Mouse (Mus musculus) MEL (cell line): ENCODE results near the gene Prkaa1. TPM values are rescaled to one million over a fixed set of nuclear protein-coding genes. Genes with fewer than 3 reads are reported as not detected.
A peak's percentile ranks its signal among the peaks of the same experiment; 100 is the strongest.

ENCODE experiments used
- DNase-seq: peaks from one replicate; pipeline ENCODE4 v3.0.0; 2011; ENCODE audit warnings: low read depth, low spot score
- H3K27ac ChIP-seq: 2 replicates; pipeline ENCODE4 v1.5.1; 2012; ENCODE audit warnings: low read depth, mild to moderate bottlenecking, control low read depth, low read length, moderate library complexity; ENCODE audit not compliant: control insufficient read depth
- H3K27me3 ChIP-seq, 2 experiments: fragments of 150-350 bp in 1 of 2; sonication (generic) in 1 of 2; 2 replicates each; pipeline ENCODE4 v1.6.1; 2012; ENCODE audit warnings: low read length in 2 of 2, mild to moderate bottlenecking in 2 of 2, improper control_type of control experiment in 1 of 2, moderate library complexity in 1 of 2; ENCODE audit not compliant: insufficient read depth in 2 of 2, control insufficient read depth in 1 of 2
- H3K36me3 ChIP-seq, 2 experiments: 2 replicates each; pipeline ENCODE4 v1.6.1; 2012 to 2014; ENCODE audit warnings: low read length in 2 of 2, improper control_type of control experiment in 1 of 2, inconsistent platforms in 1 of 2, mild to moderate bottlenecking in 1 of 2; ENCODE audit not compliant: insufficient read depth in 2 of 2, control insufficient read depth in 1 of 2
- H3K4me1 ChIP-seq, 2 experiments: fragments of 150-350 bp in 1 of 2; sonication (generic) in 1 of 2; 2 replicates each; pipeline ENCODE4 v1.6.1; 2012; ENCODE audit warnings: low read length in 2 of 2, improper control_type of control experiment in 1 of 2, mild to moderate bottlenecking in 1 of 2; ENCODE audit not compliant: insufficient read depth in 2 of 2, control insufficient read depth in 1 of 2
- H3K4me3 ChIP-seq, 2 experiments: fragments of 150-350 bp in 1 of 2; sonication (generic) in 1 of 2; 2 replicates each; pipeline ENCODE4 v1.5.1; 2012; ENCODE audit warnings: low read depth in 2 of 2, low read length in 2 of 2, mild to moderate bottlenecking in 2 of 2, moderate library complexity in 2 of 2, control low read depth in 1 of 2, improper control_type of control experiment in 1 of 2; ENCODE audit not compliant: control insufficient read depth in 1 of 2, insufficient read depth in 1 of 2
- H3K79me2 ChIP-seq: 2 replicates; pipeline ENCODE4 v1.6.1; 2012; ENCODE audit warnings: mild to moderate bottlenecking, low read length, moderate library complexity; ENCODE audit not compliant: control insufficient read depth, poor library complexity, insufficient read depth
- H3K9ac ChIP-seq: 2 replicates; pipeline ENCODE4 v1.6.1; 2012; ENCODE audit warnings: low read depth, mild to moderate bottlenecking, control low read depth, low read length, moderate library complexity; ENCODE audit not compliant: control insufficient read depth, poor library complexity, severe bottlenecking
- H3K9me3 ChIP-seq: fragments of 150-350 bp; sonication (generic); replicated peaks from 2 replicates; pipeline ENCODE4 v1.6.1; 2012; ENCODE audit warnings: mild to moderate bottlenecking, low read length, improper control_type of control experiment, moderate library complexity; ENCODE audit not compliant: insufficient read depth
- BHLHE40 ChIP-seq: IDR thresholded peaks from 2 replicates; pipeline ENCODE4 v1.6.1; 2012; ENCODE audit warnings: low read depth, mild to moderate bottlenecking, inconsistent platforms, low read length, improper control_type of control experiment, borderline replicate concordance
- CHD1 ChIP-seq: IDR thresholded peaks from 2 replicates; pipeline ENCODE4 v1.6.1; 2012; ENCODE audit warnings: low read depth, mild to moderate bottlenecking, inconsistent platforms, low read length, improper control_type of control experiment
- CHD2 ChIP-seq: IDR thresholded peaks from 2 replicates; pipeline ENCODE4 v1.6.1; 2011; ENCODE audit warnings: low read length, improper control_type of control experiment
- CTCF ChIP-seq, 3 experiments: IDR thresholded peaks in 2 of 3; conservative IDR thresholded peaks in 1 of 3; 2 replicates each; pipeline ENCODE4 v1.5.1; 2011 to 2012; ENCODE audit warnings: low read length in 3 of 3, low read depth in 2 of 3, mild to moderate bottlenecking in 2 of 3, improper control_type of control experiment in 1 of 3, inconsistent platforms in 1 of 3, mixed read lengths in 1 of 3, moderate library complexity in 1 of 3; ENCODE audit not compliant: control insufficient read depth in 1 of 3, insufficient read depth in 1 of 3, poor library complexity in 1 of 3, severe bottlenecking in 1 of 3
- E2F4 ChIP-seq: IDR thresholded peaks from 2 replicates; pipeline ENCODE4 v1.6.1; 2011; ENCODE audit warnings: low read depth, low read length, improper control_type of control experiment, borderline replicate concordance
- ELF1 ChIP-seq: IDR thresholded peaks from 2 replicates; pipeline ENCODE4 v1.6.1; 2014; ENCODE audit warnings: low read depth, mild to moderate bottlenecking, inconsistent platforms, low read length, improper control_type of control experiment, moderate library complexity
- EP300 ChIP-seq, 2 experiments: IDR thresholded peaks; 2 replicates each; pipeline ENCODE4 v1.6.1; 2011; ENCODE audit warnings: improper control_type of control experiment in 2 of 2, low read length in 2 of 2, low read depth in 1 of 2, mild to moderate bottlenecking in 1 of 2
- ETS1 ChIP-seq: IDR thresholded peaks from 2 replicates; pipeline ENCODE4 v1.6.1; 2012; ENCODE audit warnings: low read depth, mild to moderate bottlenecking, inconsistent platforms, low read length, improper control_type of control experiment, moderate library complexity
- GABPA ChIP-seq: IDR thresholded peaks from 2 replicates; pipeline ENCODE4 v1.6.1; 2012; ENCODE audit warnings: low read depth, mild to moderate bottlenecking, inconsistent platforms, low read length, improper control_type of control experiment, moderate library complexity
- HCFC1 ChIP-seq: IDR thresholded peaks from 2 replicates; pipeline ENCODE4 v1.6.1; 2012; ENCODE audit warnings: low read depth, mild to moderate bottlenecking, inconsistent platforms, low read length, improper control_type of control experiment, moderate library complexity
- JUND ChIP-seq: IDR thresholded peaks from 2 replicates; pipeline ENCODE4 v1.6.1; 2011; ENCODE audit warnings: low read depth, mild to moderate bottlenecking, improper control_type of control experiment, low read length
- KAT2A ChIP-seq: conservative IDR thresholded peaks from 2 replicates; pipeline ENCODE4 v1.6.1; 2012; ENCODE audit warnings: low read depth, low read length, improper control_type of control experiment, inconsistent platforms
- MAX ChIP-seq: IDR thresholded peaks from 2 replicates; pipeline ENCODE4 v1.6.1; 2011; ENCODE audit warnings: low read length, improper control_type of control experiment
- MAZ ChIP-seq: IDR thresholded peaks from 2 replicates; pipeline ENCODE4 v1.6.1; 2012; ENCODE audit warnings: low read depth, mild to moderate bottlenecking, inconsistent platforms, low read length, improper control_type of control experiment
- MEF2A ChIP-seq: IDR thresholded peaks from 2 replicates; pipeline ENCODE4 v1.6.1; 2014; ENCODE audit warnings: low read depth, mild to moderate bottlenecking, inconsistent platforms, low read length, improper control_type of control experiment; ENCODE audit not compliant: poor library complexity, insufficient replicate concordance, severe bottlenecking; ENCODE audit errors: extremely low read depth
- MXI1 ChIP-seq: IDR thresholded peaks from 2 replicates; pipeline ENCODE4 v1.6.1; 2011; ENCODE audit warnings: mild to moderate bottlenecking, low read depth, low read length, improper control_type of control experiment
- MYB ChIP-seq: IDR thresholded peaks from 2 replicates; pipeline ENCODE4 v1.6.1; 2011; ENCODE audit warnings: mild to moderate bottlenecking, low read depth, low read length, improper control_type of control experiment
- MYC ChIP-seq: IDR thresholded peaks from 2 replicates; pipeline ENCODE4 v1.6.1; 2011; ENCODE audit warnings: low read depth, mild to moderate bottlenecking, low read length, improper control_type of control experiment, moderate library complexity
- NELFE ChIP-seq: IDR thresholded peaks from 2 replicates; pipeline ENCODE4 v1.6.1; 2011; ENCODE audit warnings: low read depth, low read length, improper control_type of control experiment
- NRF1 ChIP-seq: IDR thresholded peaks from 2 replicates; pipeline ENCODE4 v1.6.1; 2014; ENCODE audit warnings: low read depth, mild to moderate bottlenecking, inconsistent platforms, low read length, improper control_type of control experiment, moderate library complexity; ENCODE audit not compliant: poor library complexity, insufficient read depth, severe bottlenecking
- POLR2A ChIP-seq, 2 experiments: IDR thresholded peaks; 2 replicates each; pipeline ENCODE4 v1.6.1; 2011 to 2012; ENCODE audit warnings: low read length in 2 of 2, mild to moderate bottlenecking in 2 of 2, control low read depth in 1 of 2, improper control_type of control experiment in 1 of 2, low read depth in 1 of 2, moderate library complexity in 1 of 2; ENCODE audit not compliant: control insufficient read depth in 1 of 2, insufficient read depth in 1 of 2, poor library complexity in 1 of 2
- POLR2AphosphoS2 ChIP-seq: IDR thresholded peaks from 2 replicates; pipeline ENCODE4 v1.6.1; 2011; ENCODE audit warnings: low read length, improper control_type of control experiment
- POLR2AphosphoS5 ChIP-seq: IDR thresholded peaks from 2 replicates; pipeline ENCODE4 v1.6.1; 2012; ENCODE audit warnings: low read depth, borderline replicate concordance, mild to moderate bottlenecking, inconsistent platforms, low read length, moderate library complexity, mixed read lengths
- RAD21 ChIP-seq: IDR thresholded peaks from 2 replicates; pipeline ENCODE4 v1.6.1; 2011; ENCODE audit warnings: mild to moderate bottlenecking, low read depth, low read length, improper control_type of control experiment
- RCOR1 ChIP-seq: IDR thresholded peaks from 2 replicates; pipeline ENCODE4 v1.6.1; 2012; ENCODE audit warnings: low read depth, mild to moderate bottlenecking, inconsistent platforms, low read length, improper control_type of control experiment
- SIN3A ChIP-seq: IDR thresholded peaks from 2 replicates; pipeline ENCODE4 v1.6.1; 2012; ENCODE audit warnings: low read length, improper control_type of control experiment, inconsistent platforms
- SMC3 ChIP-seq: IDR thresholded peaks from 2 replicates; pipeline ENCODE4 v1.6.1; 2011; ENCODE audit warnings: low read depth, low read length, improper control_type of control experiment
- TAL1 ChIP-seq: IDR thresholded peaks from 2 replicates; pipeline ENCODE4 v1.6.1; 2012; ENCODE audit warnings: mild to moderate bottlenecking, inconsistent platforms, low read length, moderate library complexity, mixed read lengths
- TBP ChIP-seq: IDR thresholded peaks from 2 replicates; pipeline ENCODE4 v1.8.0; 2011; ENCODE audit warnings: low read depth, low read length, improper control_type of control experiment
- UBTF ChIP-seq: IDR thresholded peaks from 2 replicates; pipeline ENCODE4 v1.6.1; 2012; ENCODE audit warnings: low read depth, mild to moderate bottlenecking, inconsistent platforms, low read length, improper control_type of control experiment, moderate library complexity, borderline replicate concordance; ENCODE audit not compliant: insufficient read depth
- USF1 ChIP-seq: IDR thresholded peaks from 2 replicates; pipeline ENCODE4 v1.6.1; 2014; ENCODE audit warnings: low read depth, mild to moderate bottlenecking, inconsistent platforms, low read length, improper control_type of control experiment, moderate library complexity
- USF2 ChIP-seq, 2 experiments: IDR thresholded peaks; 2 replicates each; pipeline ENCODE4 v1.6.1; 2011 to 2012; ENCODE audit warnings: improper control_type of control experiment in 2 of 2, low read length in 2 of 2, borderline replicate concordance in 1 of 2, inconsistent platforms in 1 of 2, low read depth in 1 of 2, mild to moderate bottlenecking in 1 of 2; ENCODE audit not compliant: insufficient read depth in 1 of 2
- ZC3H11A ChIP-seq: IDR thresholded peaks from 2 replicates; pipeline ENCODE4 v1.6.1; 2012; ENCODE audit warnings: low read depth, mild to moderate bottlenecking, inconsistent platforms, low read length, improper control_type of control experiment
- ZKSCAN1 ChIP-seq: IDR thresholded peaks from 2 replicates; pipeline ENCODE4 v1.6.1; 2012; ENCODE audit warnings: low read depth, mild to moderate bottlenecking, inconsistent platforms, low read length, improper control_type of control experiment, moderate library complexity
- ZNF384 ChIP-seq: IDR thresholded peaks from 2 replicates; pipeline ENCODE4 v1.6.1; 2012; ENCODE audit warnings: low read depth, mild to moderate bottlenecking, inconsistent platforms, low read length, improper control_type of control experiment
- polyA plus RNA-seq, 2 experiments: library from polyadenylated mRNA; stranded (reverse) in 1 of 2; unstranded in 1 of 2; fragments of >175 nt in 1 of 2; fragments of >200 nt in 1 of 2; gene quantifications; 2 replicates each; pipeline versions ENCODE4 v1.2.1 to v1.2.4; 2012; ENCODE audit warnings: low replicate concordance in 2 of 2, low read depth in 1 of 2; ENCODE audit not compliant: insufficient read length in 2 of 2, insufficient read depth in 1 of 2, missing spikeins in 1 of 2
- total RNA-seq: library from RNA; depleted of rRNA; stranded (reverse); fragments of 300-350 nt; gene quantifications from 2 replicates; pipeline ENCODE4 v1.2.3, GENCODE M21; 2012

Prkaa1 gene
- total and polyA plus RNA-seq, 3 experiments: 18.3 to 23.0 TPM; not detected in 1

DNA sequence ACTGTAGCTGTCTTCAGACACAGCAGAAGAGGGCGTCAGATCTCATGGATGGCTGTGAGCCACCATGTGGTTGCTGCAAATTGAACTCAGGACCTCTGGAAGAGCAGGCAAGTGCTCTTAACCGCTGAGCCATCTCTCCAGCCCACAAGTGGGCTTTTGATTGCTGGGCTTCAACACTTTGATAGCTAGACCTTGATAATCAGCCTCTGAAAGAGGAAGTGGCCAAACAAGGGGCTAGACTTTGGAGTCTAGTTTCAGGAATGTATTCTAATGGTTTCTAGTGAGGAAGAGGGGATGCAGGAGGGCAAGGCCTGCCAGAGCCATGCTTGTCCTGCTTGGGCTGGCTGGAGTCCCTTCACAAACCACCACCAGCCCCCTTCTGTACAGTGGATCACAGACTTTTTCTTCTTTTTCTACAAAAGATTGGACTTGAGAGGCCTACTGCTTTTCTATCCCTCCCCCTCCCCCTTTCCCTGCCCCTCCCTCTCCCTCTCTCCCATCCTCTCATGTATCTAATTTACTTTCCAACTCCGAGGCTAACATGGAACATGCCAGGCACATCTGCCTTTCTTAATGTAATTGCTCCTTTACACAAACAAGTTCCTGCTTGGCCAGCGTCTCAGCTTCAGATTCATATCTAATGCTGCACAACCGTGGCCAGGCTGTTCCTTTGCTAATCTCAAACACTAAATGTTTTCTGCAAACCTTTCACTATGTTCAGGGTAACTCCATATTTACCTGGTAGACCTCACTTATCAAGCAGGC is 15.3 kb upstream of the Prkaa1 start:
- Histone ChIP-seq H3K27ac (peak overlapping the region; percentile 81), H3K79me2 (no peaks in the 10 kb centered on the region), H3K4me1 (peaks cover 16 to 32% of the 10 kb centered on the region in 2 experiments), H3K36me3 (peaks cover 0 to 50% of the 10 kb centered on the region in 2 experiments), H3K9ac (peak overlapping the region; percentile 36; the same call in 1 of the 2 replicates), H3K9me3 (no peaks in the 10 kb centered on the region), H3K4me3 (no peak overlapping the region), H3K27me3 (no peaks in the 10 kb centered on the region)
- peak; percentile 85 for DNase-seq
- 0 out of 2 replicates have a peak, but pooled peaks have one; percentile 23 for TF ChIP-seq USF1
- no peak for TF ChIP-seq ZNF384
- TF ChIP-seq EP300 (IDR thresholded peaks at IDR 0.05; ENCODE audit: low read depth in 1 of 2, low read length in 2 of 2): peak; percentile 54 to 60; a peak in 2 of 4 replicates
- TF ChIP-seq CHD1: no peak
- peak; percentile 76 for TF ChIP-seq RCOR1
- no peak for TF ChIP-seq KAT2A
- TF ChIP-seq MAX: no peak
- TF ChIP-seq JUND: no peak
- TF ChIP-seq ZC3H11A: no peak
- no peak for TF ChIP-seq TAL1
- no peak for TF ChIP-seq POLR2A (IDR thresholded peaks at IDR 0.05; ENCODE audit: control insufficient read depth in 1 of 2, insufficient read depth in 1 of 2, low read depth in 1 of 2, low read length in 2 of 2, poor library complexity in 1 of 2)
- TF ChIP-seq POLR2AphosphoS5: no peak
- peak; percentile 86; the same call in 1 of the 2 replicates for TF ChIP-seq MYC
- 0 out of 2 replicates have a peak, but pooled peaks have one; percentile 16 for TF ChIP-seq MYB
- TF ChIP-seq CHD2: no peak
- TF ChIP-seq NELFE: no peak
- TF ChIP-seq POLR2AphosphoS2: no peak
- peak; percentile 97 for TF ChIP-seq TBP
- 0 out of 2 replicates have a peak, but pooled peaks have one; percentile 22 for TF ChIP-seq ELF1
- no peak for TF ChIP-seq USF2 (IDR thresholded peaks at IDR 0.05; ENCODE audit: borderline replicate concordance in 1 of 2, insufficient read depth in 1 of 2, low read depth in 1 of 2, low read length in 2 of 2)
- TF ChIP-seq UBTF: no peak
- TF ChIP-seq RAD21: peak; percentile 4; the same call in 1 of the 2 replicates
- no peak for TF ChIP-seq E2F4
- TF ChIP-seq GABPA: 0 out of 2 replicates have a peak, but pooled peaks have one; percentile 52
- TF ChIP-seq MEF2A: no peak
- TF ChIP-seq MXI1: no peak
- TF ChIP-seq BHLHE40: no peak
- TF ChIP-seq SIN3A: peak; percentile 39; the same call in 1 of the 2 replicates
- no peak for TF ChIP-seq MAZ
- TF ChIP-seq SMC3: no peak
- no peak for TF ChIP-seq NRF1
- peak in 1 of 3 experiments; percentile 17; a peak in 1 of 6 replicates for TF ChIP-seq CTCF (IDR thresholded peaks at IDR 0.05 in 2 of 3, conservative IDR thresholded peaks at IDR 0.05 in 1 of 3; ENCODE audit: control insufficient read depth in 1 of 3, insufficient read depth in 1 of 3, low read depth in 2 of 3, low read length in 3 of 3, poor library complexity in 1 of 3, severe bottlenecking in 1 of 3)
- TF ChIP-seq ETS1: peak; percentile 65
- TF ChIP-seq HCFC1: 0 out of 2 replicates have a peak, but pooled peaks have one; percentile 32
- no peak for TF ChIP-seq ZKSCAN1
